Mouse (Mus musculus) liver, adult 2 months (tissue): ENCODE results near the gene Rrp9.

Experiments used
- CTCF ChIP-seq: fragments of 200-500 bp; IDR thresholded peaks from 2 replicates; pipeline ENCODE4 v1.5.1; 2011; ENCODE audit warnings: low read depth, low read length, control low read depth
- POLR2A ChIP-seq: fragments of 200-500 bp; IDR thresholded peaks from 2 replicates; pipeline ENCODE4 v1.6.1; 2011; ENCODE audit warnings: low read length, control low read depth; ENCODE audit not compliant: insufficient read depth; ENCODE audit errors: extremely low read depth

DNA sequence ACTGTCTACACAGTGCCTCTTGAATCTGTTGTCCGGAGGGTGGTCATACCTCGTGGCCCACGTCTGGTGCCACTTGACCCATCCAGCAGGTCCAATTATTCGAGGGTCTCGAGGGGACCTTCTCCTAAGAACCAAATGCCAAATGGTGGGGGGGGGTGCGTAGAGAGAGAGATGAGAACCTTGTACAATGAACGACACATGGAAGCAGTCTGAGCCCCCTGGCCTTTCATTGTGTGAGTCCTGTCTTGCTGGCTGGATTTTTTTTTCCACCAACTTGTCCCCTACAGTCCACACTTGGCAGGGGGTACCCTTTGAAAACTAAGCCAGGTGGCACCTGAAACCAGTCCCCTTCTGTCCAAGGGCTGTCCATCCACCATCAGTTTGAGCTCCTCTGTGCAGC is 8.0 kb upstream of the Rrp9 start:
- TF ChIP-seq POLR2A (no peak), CTCF (no peak)
